Mouse (Mus musculus): ENCODE results near the gene 1700125H20Rik. TPM values are rescaled to one million over a fixed set of nuclear protein-coding genes. Genes with fewer than 3 reads are reported as not detected.
"Not testable (repeated sequence)": the region's sequence is repeated elsewhere in the genome, so short reads cannot be mapped to it uniquely, and the experiment has no call there.

Gene 1700125H20Rik
- total RNA-seq (2017), result not detected in 3 replicates

DNA sequence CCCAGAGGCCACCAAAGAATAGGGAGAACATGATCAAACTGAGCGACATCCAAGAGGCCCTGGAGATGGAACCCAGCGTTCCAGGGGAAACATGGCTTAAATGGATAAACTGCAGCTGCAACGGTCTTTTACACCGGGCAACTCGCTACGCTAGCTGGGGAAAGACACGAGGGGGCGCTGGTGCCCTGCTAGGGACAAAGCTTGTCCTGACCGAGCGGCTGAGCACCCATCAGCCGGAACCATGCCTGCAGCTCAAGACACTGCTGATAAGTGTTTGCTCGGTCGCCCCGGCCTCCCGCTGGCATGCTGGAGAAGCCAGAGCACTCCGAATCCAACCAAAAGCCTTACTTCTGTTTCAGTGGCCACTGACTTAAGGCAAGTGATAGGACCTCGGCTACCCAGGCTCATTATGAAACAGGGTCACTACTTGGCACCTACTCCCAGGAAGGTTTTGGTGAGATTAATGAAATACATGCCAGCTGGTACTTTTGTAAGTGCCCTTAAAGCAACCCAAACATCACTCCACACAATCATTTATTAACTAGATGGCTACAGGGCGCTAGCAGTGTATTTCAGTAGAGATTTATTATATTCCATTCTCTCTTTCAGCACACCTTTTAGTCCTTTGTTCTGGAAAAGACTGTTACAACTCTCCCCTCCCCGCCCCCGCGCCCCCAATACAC, at the start of gene 1700125H20Rik:
1700125H20Rik (plus strand) TSS at position 347 of the 683 bp plus-strand sequence.
- peak; percentile 95 for ATAC-seq (replicated peaks; ENCODE audit: insufficient number of reproducible peaks, low FRiP score, low TSS enrichment, poor library complexity, severe bottlenecking)

DNA sequence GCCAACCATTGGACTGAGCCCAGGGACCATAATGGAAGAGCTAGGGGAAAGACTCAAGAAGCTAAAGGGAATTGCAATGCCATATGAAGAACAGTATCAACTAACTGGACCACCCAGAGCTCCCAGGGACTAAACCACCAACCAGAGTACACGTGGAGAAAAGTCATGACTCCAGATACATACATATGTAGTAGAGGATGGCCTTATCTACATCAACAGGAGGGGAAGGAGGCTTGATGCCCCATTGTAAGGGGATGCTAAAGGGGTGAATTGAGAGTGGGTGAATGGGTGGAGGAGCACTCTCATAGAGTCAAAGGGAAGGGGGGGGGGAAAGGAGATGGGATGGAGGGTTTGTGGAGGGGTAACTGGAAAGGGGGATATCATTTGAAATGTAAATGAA, 48.1 kb upstream of the 1700125H20Rik start:
- ATAC-seq (replicated peaks; ENCODE audit: insufficient number of reproducible peaks, low FRiP score, low TSS enrichment, poor library complexity, severe bottlenecking), result no peak

DNA sequence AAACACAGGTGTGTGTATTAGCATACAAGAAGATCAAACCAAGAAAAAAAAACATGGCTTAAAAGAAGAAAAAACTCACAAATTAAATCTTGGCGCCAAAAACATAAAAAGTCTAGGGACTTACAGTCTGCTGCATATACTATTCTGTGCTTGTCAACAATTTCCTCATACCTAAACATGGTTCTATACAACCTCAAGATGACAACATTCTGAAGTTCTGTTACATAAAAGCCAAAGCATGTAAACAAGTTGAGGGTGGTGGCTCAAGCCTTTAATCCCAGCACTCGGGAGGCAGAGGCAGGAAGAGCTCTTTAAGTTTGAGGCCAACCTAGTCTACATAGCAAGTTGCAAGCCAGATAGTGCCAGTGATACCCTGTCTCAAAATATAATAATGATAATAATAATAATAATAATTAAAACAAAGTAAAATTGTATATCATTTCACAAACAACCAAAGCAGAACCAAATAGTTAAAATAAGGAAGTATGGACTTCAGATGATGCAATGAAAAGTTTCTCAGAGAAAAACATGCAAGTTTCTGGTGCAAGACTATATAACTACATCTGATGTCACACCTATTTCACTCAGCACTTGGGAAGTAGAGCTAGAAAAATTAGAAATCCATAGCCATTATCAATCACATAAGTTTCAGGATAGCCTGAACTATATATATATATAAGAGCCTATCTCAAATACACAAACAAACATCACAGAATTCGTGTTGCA, 46.8 kb upstream of the 1700125H20Rik start:
- ATAC-seq (replicated peaks; ENCODE audit: insufficient number of reproducible peaks, low FRiP score, low TSS enrichment, poor library complexity, severe bottlenecking), result peak; percentile 82

DNA sequence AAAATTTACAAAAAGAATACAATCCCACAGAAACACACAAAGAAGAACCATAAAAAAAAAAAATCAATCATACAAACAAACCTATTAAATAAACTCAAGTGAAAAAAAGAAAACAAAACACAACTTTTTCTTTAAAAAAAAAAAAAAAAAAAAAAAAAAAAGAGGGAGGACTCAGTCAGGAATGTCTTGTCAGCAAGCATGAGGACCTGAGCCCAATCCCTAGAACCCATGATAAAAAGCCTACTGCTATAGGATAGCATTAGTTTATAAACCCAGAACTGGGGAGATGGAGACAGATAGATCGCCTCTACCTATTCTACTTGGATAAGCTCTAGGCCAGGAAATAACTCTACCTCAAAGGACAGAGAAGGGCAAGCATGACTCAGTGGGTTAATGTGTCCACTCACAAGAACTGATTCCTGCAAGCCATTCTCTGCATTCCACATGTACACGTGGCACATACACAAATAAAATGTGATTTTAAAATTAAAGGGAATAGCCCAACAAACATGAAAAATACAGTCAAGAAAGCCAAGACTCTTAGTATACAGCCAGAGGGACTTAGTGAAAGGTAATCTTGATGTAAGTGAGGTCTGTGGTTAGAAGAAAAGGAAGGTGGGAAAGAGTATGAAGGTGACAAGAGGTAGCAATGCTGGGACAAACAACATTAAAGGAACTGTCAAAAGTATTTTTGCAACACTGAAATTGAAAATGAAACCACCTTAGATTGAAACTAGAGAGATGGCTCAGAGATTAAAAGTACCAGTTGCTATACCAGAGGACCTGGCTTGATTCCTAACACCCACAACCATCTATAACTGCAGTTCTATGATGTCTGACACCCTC, 43.7 kb upstream of the 1700125H20Rik start:
- ATAC-seq (replicated peaks; ENCODE audit: insufficient number of reproducible peaks, low FRiP score, low TSS enrichment, poor library complexity, severe bottlenecking), result no peak; the same call in 1 of the 2 replicates

DNA sequence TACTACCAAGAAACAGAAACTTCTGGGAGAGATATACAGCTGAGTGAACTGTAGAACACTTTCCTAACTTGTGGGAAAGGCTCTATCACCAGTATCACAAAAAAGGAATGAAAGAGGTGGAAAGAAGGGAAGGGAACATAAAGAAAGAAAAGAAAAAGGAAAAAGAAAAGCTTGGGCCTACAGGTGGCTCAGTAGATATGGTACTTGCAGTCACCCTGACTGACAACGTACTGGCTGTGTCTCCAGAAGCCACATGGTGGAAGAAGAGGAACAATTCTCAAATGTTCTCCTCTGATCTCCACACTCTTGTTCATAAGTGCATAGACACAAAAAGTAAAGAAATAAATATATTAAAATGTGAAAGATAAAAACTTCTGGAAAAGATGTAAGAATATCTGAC, 41.3 kb upstream of the 1700125H20Rik start:
- no peak for ATAC-seq (replicated peaks; ENCODE audit: insufficient number of reproducible peaks, low FRiP score, low TSS enrichment, poor library complexity, severe bottlenecking)

DNA sequence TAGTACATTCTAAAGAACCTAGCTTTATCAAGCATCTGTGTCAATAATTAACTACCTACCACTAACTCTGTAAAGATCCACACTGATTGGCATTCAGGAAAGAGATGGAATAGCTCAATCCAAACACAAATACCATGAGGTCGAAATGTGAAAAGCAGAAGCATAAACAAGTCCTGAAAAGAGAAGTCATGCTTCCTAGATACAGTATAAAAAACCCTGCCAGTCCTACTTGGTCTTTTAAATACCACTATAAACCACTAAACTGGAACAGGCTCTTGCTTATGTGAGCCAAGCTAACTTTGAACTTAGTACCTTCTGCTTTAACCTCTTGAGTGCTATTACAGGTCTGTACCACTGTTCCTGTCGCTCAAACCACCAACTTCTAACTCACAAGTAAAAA, 38.7 kb upstream of the 1700125H20Rik start:
- ATAC-seq (replicated peaks; ENCODE audit: insufficient number of reproducible peaks, low FRiP score, low TSS enrichment, poor library complexity, severe bottlenecking), result peak; percentile 78

DNA sequence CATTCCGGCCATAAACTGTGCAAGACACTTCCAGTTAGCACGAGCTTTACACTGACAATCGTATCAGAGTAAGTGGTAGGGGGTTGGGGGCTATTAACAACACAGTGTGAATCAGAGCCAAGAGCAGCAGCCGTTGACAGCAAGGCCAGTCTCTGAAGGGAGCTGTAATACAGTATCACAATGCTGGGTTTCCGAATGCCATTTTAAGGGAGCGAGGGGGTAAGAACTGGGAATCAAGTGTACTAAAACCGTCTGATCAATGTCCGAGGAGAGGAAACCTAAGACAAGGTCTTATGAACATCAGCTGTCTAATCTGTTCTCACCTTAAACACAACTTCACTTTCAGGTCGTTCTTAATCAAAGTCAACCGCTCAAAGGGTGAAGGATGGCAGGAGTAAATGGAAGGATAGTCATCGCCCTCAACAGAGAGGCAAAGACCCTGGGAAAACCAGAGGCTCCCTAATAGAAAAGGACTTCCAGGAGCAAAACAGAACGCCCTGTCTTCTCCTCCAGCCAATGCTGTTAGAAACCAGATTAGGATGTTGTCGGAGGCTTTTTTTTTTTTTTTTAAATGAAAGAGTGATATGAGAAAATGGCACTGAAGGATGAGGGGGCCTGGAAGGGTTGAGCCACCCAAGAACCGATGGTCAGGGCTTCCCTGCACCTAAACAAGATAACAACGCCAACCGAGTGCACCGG, 31.3 kb upstream of the 1700125H20Rik start:
- ATAC-seq (replicated peaks; ENCODE audit: insufficient number of reproducible peaks, low FRiP score, low TSS enrichment, poor library complexity, severe bottlenecking), result no peak

DNA sequence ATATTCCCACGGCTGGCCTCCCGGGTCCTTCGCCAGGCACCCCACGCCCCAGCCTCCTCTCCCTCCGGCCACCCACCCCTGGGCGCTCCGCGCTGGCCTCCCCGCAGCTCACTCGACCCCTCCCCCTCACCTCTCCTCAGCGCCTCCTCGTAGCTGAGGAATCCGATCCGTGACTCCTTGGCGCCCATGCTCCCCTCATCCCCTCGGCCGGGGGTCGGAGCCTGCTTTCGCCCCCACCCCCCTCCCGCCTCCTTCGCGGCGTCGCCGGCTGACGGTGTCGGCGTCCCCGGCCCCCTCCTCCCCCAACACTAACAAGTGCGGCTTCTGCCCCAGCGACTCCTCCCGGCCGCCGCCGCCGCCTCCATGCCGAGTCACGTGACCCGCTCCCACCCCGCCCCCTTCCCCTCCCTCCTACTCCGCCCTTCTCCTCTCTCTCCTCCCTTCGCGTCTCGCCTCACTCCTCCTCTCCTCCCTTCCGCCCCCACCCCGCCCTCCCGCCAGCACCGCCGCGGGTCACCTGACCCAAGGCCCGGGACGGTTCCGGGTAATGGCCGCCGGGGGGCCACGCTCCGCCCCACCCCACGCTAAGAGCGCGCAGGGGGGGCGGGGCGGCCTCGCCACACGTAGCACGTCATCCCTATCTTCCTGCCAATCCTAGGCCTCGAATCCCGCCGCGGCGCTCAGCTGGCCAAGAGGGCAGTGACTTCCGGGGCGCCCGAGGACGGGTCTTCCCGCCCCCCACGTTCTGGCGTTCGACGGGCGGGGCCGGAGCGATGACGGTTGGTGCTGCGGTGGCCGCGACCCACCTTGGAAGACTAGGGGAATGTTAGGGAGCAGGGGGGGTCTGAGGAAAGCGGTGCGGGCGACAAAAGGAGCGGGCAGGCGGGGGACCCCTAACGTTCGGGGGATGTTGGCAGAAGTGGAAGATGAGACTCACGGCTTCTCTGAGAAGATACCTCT, 30.3 kb upstream of the 1700125H20Rik start, which contains the start of gene Usp32:
Usp32 (minus strand) TSS at position 581 of the 960 bp plus-strand sequence.
- ATAC-seq (replicated peaks; ENCODE audit: insufficient number of reproducible peaks, low FRiP score, low TSS enrichment, poor library complexity, severe bottlenecking), result peak; percentile 97

DNA sequence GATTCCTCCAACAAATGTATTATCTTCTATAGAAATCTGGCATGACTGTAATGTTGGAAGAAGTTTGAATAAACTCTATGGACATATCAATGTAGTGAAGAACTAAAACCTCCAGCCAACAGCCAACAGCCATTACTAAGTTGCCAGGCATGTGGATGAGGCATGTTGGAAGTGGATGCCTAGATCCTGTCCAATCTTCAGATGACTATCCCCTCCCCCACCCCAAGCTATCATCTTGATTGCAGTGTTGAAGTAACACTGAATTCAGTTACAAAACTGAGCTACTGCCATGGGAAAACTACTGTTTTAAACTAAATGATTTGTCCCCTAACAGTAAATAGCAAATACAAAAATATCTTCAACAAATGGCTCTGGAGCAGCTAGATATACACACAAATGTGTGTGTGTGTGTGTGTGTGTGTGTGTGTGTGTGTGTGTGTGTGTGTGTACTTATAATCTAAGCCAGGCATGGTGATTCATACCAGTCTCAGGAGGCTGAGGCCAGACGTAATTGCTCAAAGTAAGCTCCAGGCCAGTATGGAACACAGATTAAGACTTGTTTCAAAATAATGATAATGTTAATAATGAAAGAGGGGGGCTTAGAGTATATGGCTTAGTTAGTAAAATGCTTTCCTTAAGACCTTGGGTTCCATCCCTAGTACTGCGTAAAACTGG, 17.8 kb upstream of the 1700125H20Rik start:
- ATAC-seq (replicated peaks; ENCODE audit: insufficient number of reproducible peaks, low FRiP score, low TSS enrichment, poor library complexity, severe bottlenecking), result no peak

DNA sequence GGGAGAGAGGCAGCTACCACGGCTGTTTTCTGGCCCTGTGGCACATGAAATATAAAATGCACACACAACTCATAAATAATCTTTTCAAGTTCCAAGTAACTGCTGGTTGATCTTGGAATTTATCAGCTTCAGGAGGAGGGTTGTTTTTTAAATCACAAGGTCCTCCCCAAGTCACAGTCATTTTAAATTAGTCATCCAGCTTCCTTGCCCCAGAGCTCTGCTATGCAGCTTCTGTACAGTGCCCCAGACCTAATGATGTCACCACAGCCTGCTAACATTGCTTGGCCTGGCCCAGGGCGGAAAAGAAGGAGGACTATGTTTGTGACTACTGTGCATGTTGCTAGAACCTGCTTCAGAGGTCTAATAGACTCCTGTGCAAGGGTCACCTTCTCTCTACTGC, 12.9 kb upstream of the 1700125H20Rik start:
- ATAC-seq (replicated peaks; ENCODE audit: insufficient number of reproducible peaks, low FRiP score, low TSS enrichment, poor library complexity, severe bottlenecking), result no peak

DNA sequence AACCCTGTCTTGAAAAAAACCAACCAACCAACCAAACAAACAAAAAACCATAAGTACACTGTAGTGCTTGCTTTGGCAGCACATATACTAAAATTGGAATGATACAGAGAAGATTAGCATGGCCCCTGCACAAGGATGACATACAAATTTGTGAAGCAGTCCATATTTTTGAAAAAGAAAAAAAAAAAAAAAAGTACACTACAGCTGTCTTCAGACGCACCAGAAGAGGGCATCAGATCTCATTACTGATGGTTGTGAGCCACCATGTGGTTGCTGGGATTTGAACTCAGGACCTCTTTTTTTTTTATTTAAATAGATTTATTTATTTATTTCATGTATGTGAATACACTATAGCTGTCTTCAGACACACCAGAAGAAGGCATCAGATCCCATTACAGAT, 7.2 kb upstream of the 1700125H20Rik start:
- ATAC-seq (replicated peaks; ENCODE audit: insufficient number of reproducible peaks, low FRiP score, low TSS enrichment, poor library complexity, severe bottlenecking), result not testable (repeated sequence)

DNA sequence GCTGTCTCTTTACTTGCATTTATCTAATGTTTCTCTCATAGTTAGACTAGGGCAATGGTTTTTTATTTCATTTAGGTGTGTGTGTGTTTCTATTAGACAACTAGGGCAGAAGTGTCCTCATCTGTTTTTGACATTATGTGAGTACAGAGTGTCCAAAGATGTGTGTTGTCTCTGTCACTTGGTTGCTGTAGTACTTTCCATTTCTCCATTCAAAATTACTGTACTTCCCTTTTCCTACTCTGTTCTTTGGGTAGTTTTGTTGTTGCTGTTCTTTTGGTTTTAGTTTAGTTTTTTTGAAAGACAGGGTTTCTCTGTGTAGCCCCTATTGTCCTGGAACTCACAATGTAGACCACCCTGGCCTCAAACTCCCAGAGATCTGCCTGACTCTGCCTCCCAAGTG, 5.8 kb upstream of the 1700125H20Rik start:
- ATAC-seq (replicated peaks; ENCODE audit: insufficient number of reproducible peaks, low FRiP score, low TSS enrichment, poor library complexity, severe bottlenecking), result no peak

DNA sequence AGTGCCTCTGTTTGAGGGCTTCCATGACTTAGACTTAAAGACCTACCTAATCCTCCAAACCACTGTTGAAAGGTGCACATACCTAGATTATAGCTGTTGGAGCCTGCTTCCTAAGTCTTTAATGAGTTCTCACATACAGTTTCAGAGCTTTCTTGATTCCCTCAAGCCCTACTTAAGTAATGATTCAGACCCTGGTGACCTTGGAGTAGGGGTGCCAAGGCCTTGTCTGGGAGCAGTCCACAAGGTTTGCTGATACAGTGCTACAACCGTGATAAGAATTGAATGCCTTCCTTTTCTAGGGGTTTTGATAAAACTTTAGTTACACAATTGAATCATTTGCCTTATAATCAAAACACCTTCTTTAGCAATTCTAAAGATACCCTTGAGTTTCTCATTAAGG, 2.7 kb upstream of the 1700125H20Rik start:
- no peak for ATAC-seq (replicated peaks; ENCODE audit: insufficient number of reproducible peaks, low FRiP score, low TSS enrichment, poor library complexity, severe bottlenecking)

DNA sequence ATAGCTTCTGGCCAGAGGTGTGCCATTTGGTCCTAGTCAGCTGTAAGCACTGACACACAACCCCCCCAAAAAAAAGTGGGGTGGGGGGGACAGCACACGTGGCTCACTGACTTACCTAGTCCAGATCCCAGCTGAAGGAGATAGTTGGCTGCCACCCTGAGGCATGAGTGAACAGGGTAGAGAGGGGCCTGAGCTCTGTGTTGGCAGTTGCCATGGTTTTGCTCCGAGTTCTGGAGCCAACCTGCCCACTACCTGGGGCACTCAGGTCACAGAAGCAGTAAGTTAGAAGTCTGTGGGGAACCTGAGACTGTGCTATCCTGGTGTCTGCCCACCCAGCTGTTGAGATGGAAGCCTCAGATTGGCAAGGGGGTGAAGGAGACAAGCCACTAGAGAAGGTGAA, 629 bp downstream of the 1700125H20Rik start:
- no peak for ATAC-seq (replicated peaks; ENCODE audit: insufficient number of reproducible peaks, low FRiP score, low TSS enrichment, poor library complexity, severe bottlenecking)

DNA sequence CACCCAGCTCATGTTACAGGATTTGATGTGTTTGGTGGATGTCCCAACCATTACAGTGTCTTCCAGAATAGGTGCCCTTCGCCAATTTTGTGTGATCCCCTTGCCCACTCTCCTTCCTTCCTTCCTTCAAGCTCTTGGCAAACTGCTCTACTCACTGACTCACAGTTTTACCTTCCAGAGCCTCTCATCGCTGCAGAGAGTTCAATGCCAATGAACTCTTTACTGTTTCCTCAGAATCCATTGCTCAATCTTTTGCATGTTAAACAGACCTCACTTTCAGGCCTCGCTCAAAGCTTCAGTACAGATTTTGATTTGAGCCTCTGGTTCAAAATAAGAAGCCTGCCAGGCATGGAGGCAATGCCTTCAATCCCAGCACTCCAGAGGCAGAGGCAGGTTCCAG, 5.7 kb downstream of the 1700125H20Rik start:
- no peak for ATAC-seq (replicated peaks; ENCODE audit: insufficient number of reproducible peaks, low FRiP score, low TSS enrichment, poor library complexity, severe bottlenecking)

DNA sequence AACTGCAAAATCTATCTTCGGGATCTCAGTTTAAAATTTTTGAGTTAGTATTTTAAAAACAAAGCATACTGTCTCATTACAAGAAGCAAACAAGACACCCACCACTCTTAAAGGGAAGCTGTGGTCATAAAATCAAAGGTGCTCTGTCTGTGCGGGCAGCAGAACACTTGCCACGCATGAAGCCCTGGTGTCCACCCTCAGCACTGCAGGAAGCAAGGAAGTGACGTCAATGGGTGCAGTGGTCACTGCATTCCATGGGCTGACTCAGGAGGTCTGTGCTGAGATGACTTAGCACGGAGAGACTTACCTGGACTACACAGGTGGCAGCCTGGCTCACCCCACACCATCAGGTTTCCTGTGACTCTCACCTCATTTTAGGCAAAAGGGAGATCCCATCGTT, 7.6 kb downstream of the 1700125H20Rik start:
- 0 out of 2 replicates have a peak, but pooled peaks have one; percentile 31 for ATAC-seq (replicated peaks; ENCODE audit: insufficient number of reproducible peaks, low FRiP score, low TSS enrichment, poor library complexity, severe bottlenecking)

DNA sequence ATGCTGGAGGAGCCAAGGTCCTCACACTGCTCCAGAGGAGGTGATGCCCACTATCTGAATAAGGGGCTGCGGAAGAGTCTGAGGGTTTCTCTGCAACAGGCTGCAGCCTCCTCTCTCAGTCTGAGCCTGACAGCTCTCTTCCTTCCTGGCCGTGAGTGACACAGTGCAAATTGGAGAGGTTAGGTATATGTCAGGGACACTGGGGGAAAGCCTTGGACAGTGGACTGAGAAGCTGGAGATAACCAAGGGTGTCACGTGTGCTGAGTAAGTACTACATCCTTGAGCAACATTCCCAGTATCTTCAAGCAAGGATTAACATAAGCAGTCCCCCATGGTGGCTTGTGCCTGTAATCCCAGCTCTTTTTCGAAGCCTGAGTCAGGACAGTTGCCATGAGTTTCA, 8.2 kb downstream of the 1700125H20Rik start:
- no peak for ATAC-seq (replicated peaks; ENCODE audit: insufficient number of reproducible peaks, low FRiP score, low TSS enrichment, poor library complexity, severe bottlenecking)

Measured in monocyte, adult 5-6 weeks (primary cell).